Mouse (Mus musculus) embryo, embryonic 11 days (tissue): Measurements from ENCODE around the gene Aldh1l1.

Experiments
- DNase-seq: peaks from one replicate; pipeline ENCODE4 v3.0.0-alpha.2; 2015

Aldh1l1 gene

GRCm38 (mm10) chr6:90553197-90553596 lies 67.0 kb downstream of the Aldh1l1 start:
- no peak for DNase-seq

GRCm38 (mm10) chr6:90553682-90554081 lies 67.5 kb downstream of the Aldh1l1 start:
- no peak for DNase-seq

- DNase-seq, result no peak
These were observed 70.4 kb downstream of the Aldh1l1 start for GRCm38 (mm10) chr6:90556534-90557058.

GRCm38 (mm10) chr6:90557077-90557476 lies 70.8 kb downstream of the Aldh1l1 start:
- DNase-seq, result no peak

GRCm38 (mm10) chr6:90557829-90558693 lies 71.8 kb downstream of the Aldh1l1 start:
- DNase-seq, result no peak

- DNase-seq, result no peak
These were observed 74.3 kb downstream of the Aldh1l1 start for GRCm38 (mm10) chr6:90560390-90561058.

- peak; percentile 52 for DNase-seq
These were observed 75.1 kb downstream of the Aldh1l1 start for GRCm38 (mm10) chr6:90561234-90561781.

GRCm38 (mm10) chr6:90564240-90564639 lies 78.0 kb downstream of the Aldh1l1 start:
- DNase-seq, result no peak

GRCm38 (mm10) chr6:90565357-90566215 lies 79.4 kb downstream of the Aldh1l1 start:
- peak; percentile 13 for DNase-seq

GRCm38 (mm10) chr6:90567486-90567885 lies 81.3 kb downstream of the Aldh1l1 start:
- no peak for DNase-seq

GRCm38 (mm10) chr6:90567928-90568327 lies 81.7 kb downstream of the Aldh1l1 start:
- DNase-seq, result no peak

- DNase-seq, result no peak
These were observed 82.5 kb downstream of the Aldh1l1 start for GRCm38 (mm10) chr6:90568721-90569120.

GRCm38 (mm10) chr6:90569736-90570383 lies 83.6 kb downstream of the Aldh1l1 start:
- no peak for DNase-seq

- no peak for DNase-seq
These were observed 84.2 kb downstream of the Aldh1l1 start for GRCm38 (mm10) chr6:90570392-90570791.

- DNase-seq, result peak; percentile 88
These were observed 89.1 kb downstream of the Aldh1l1 start for GRCm38 (mm10) chr6:90575261-90575715.

- no peak for DNase-seq
These were observed 91.9 kb downstream of the Aldh1l1 start for GRCm38 (mm10) chr6:90578174-90578573.

- no peak for DNase-seq
These were observed 96.1 kb downstream of the Aldh1l1 start for GRCm38 (mm10) chr6:90582331-90582730.

GRCm38 (mm10) chr6:90588113-90588512 lies 101.9 kb downstream of the Aldh1l1 start:
- DNase-seq, result no peak

- DNase-seq, result no peak
These were observed 104.5 kb downstream of the Aldh1l1 start for GRCm38 (mm10) chr6:90590707-90591106.

GRCm38 (mm10) chr6:90594972-90595371 lies 108.7 kb downstream of the Aldh1l1 start:
- DNase-seq, result no peak

GRCm38 (mm10) chr6:90597060-90597459 lies 110.8 kb downstream of the Aldh1l1 start:
- DNase-seq, result no peak

GRCm38 (mm10) chr6:90597592-90597991 lies 111.4 kb downstream of the Aldh1l1 start:
- DNase-seq, result no peak
